Mouse (Mus musculus): ENCODE data around the gene Nectin1. TPM values are rescaled to one million over a fixed set of nuclear protein-coding genes. Genes with fewer than 3 reads are reported as not detected.

Gene Nectin1
- total RNA-seq, 1 experiment from 2014 or later, result 0.78 TPM

DNA sequence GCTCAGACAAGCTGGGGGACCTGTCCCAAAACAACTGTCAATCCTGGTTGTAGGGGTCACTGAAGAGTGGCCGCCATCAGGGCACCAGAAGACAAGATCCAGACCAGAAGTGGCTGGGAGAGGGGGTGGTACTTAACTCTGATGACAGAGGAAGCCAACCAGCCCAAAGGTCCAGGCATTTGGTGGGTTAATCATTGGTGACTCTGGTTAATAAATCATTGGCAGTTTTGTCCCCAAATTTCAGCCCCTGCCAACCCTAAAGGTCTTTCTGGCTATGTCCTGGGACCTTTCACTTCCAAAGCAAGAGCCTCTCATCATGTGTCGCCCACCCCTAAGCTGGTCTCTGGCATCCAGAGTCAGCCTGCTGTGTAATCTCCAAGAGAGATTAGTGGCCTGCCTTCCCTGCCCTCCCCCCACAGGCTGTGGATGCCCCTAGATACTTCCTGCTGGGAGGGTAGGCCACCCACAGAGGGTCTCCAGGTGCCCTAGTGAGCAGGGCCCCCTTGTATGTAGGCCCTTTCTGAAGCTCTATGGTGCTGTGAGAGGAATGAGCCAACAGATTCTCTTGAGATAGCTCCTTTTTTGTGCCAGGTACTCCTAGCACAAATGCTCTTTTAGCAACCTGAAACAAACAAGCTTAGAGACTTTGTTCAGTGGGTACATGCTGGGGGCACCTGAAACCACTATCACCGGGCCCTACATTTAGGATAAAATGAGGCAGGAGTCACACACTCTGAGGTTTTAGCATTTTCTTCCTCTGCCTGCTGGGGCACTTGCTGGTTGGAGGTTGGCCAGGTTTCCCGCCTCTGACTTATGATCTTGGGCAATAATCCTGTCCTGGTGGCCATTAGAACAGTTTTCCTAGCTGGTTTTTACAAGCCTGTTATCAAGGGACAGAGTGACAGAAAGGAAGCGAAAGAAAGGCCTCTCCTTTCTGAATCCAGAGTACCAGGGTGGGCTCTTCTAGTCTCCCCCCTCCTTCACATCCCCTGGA is 14.5 kb downstream of the Nectin1 start:
- ATAC-seq (replicated peaks; ENCODE audit: low read depth, poor library complexity, severe bottlenecking), result no peak

DNA sequence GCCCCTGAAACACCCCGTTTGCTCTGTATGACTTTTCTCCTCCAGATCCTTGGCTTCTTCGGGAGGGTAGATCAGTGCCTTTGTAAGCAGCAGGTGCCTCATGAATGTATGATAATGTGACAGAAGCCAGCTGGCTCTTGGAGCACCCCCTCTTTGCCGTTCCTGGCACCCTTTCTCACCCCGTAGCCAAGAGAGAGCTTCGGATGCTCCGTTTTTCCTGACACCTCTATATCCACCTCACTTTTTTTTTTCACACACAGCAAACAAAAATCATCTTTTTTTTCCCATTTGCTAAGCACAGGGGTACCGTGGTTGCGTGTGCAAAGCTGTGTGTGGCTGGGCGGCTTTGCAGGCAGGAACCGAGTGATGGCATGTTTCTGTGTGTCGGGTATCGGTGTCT is 16.3 kb downstream of the Nectin1 start:
- ATAC-seq (replicated peaks; ENCODE audit: low read depth, poor library complexity, severe bottlenecking), result no peak

DNA sequence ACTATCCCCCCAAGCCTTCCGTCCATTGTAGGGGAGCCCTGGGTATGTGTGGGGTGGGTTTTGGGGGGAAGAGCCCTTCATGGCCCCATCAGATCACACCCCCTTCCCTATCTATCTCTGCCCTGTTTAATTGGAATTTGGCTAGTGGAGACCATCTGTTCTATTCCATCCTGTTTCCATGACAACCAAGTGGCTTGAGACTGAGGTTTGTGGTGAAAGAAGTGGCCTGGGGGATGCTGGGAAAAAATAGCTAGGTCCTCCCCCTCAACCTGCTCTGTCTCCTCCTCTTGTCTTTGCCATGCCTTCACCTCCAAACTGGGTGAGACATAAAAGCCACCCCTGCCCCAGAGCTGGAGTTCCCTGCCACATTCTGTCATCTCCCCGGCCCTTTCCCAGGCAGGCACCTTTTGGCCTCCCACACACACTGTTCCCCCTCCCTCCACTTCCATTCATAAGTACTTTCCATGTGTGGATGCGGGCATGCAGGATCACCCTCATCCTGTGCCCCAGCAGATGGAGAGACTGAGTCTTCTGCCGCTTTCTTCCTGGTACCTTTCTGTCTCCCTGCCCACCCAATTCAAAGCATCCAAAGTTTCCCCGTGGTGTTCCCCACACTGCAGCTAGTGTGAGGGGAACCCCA is 17.5 kb downstream of the Nectin1 start:
- no peak for ATAC-seq (replicated peaks; ENCODE audit: low read depth, poor library complexity, severe bottlenecking)

DNA sequence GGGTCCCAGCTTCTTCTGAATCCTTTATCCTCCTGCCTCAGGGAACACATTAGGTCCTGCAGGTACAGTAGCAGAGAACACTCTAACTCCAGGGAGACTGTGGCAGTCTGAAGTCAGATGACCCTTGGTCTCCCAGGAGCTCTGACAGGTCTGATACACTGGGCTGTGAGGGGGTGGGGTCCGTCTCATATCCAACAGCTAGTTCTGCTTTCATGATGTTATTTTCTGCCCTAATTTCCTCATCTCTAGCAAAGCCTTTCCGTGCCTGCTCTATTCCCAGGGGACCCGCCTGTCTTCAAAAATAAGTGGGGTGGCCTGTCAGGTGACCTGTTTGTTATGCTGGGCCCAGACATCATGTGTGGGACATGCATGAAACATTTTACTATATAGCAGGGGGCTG is 18.2 kb downstream of the Nectin1 start:
- ATAC-seq (replicated peaks; ENCODE audit: low read depth, poor library complexity, severe bottlenecking), result no peak

DNA sequence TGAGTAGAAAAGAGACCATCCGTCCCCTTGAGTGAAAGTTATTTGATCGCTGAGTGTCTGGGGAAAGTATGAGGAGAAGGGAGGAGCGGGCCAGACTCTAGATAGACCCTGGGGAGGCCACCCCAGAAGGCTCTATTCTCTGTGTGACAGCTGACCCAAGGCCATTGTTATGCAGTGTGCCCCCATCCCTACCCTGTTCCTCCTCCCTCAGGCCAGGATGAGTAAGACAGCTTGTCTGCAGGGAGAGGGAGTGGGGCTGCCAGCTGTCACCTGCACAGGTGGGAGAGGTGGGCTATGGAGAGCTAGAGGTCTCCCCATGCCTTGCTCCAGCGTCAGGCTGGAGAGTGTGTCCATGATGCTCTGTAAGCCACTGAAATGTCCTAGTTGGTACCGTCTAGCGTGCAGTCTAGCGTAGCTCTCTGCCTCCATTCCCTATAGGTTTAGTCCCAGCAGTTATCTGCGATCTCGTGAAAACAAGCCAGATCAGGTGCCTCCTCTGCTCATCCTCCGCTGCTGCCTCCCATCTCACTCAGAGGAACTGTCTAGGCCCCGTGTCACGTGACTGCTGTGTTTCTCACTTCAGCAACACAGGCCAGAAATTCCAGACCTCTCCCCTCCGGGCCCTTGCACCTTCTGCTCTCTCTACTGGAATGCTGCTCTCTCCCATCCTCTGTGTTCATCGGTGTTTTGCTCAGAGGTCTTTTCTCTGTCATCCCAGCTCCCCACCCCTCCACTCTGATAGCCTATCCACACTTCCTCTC is 21.8 kb downstream of the Nectin1 start:
- ATAC-seq (replicated peaks; ENCODE audit: low read depth, poor library complexity, severe bottlenecking), result no peak

DNA sequence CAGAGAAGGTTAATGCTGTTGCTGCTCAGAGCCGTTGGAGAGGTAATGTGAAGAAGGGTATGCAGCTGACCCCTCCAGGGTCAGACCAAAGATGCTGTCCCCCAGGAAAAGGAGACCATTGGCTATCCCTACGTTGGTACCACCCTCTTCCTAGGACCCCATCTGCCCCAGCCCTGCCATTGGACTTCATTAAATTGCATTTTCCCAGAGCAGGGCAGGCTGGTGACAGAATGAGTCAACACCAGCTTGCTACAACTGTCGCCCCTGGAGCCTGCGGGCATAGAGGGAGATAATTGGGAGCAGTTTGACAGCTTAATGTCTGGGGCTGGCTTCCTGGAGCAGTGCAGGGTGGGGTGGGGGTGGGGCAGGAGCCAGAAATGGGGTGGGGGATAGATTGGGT is 25.0 kb downstream of the Nectin1 start:
- no peak for ATAC-seq (replicated peaks; ENCODE audit: low read depth, poor library complexity, severe bottlenecking)

DNA sequence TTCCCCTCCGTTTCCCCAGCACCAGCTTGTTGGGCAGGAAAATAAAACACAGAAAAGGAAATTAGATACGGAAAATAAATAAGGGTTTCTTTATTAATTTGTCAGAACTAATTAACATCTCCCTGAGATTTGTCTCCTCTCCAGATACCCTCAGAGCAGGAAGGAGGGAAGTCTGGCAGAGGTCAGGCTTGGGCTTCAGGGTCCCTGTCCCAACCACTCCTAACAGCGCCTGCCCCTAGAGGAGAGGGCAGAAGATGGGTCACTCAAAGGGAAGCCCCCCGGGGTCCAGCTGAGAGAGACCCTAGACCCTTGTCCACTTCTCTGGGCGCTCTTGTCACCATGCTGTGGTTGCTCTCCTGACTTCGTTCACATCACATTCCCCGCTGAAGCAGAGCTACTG is 25.4 kb downstream of the Nectin1 start:
- ATAC-seq (replicated peaks; ENCODE audit: low read depth, poor library complexity, severe bottlenecking), result no peak

DNA sequence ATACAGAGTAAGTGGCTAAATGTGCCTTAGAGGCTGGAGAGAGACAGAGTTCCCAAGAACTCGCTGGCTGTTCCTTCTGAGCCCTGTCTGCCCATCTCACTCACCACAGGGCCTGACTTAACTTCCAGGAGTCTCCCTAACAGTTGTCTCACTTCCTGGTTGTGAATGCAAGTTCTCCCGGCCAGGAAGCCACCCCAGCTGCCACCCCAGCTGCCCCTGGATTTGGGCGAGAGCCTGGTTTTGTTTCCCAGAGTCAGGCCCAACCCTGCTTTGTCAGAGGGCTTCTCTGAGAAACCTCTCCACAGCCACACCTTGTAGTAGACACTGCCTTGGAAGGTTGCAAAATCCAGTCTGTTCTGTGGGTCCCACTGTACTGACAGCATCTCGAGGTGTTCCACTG is 26.2 kb downstream of the Nectin1 start:
- no peak for ATAC-seq (replicated peaks; ENCODE audit: low read depth, poor library complexity, severe bottlenecking)

DNA sequence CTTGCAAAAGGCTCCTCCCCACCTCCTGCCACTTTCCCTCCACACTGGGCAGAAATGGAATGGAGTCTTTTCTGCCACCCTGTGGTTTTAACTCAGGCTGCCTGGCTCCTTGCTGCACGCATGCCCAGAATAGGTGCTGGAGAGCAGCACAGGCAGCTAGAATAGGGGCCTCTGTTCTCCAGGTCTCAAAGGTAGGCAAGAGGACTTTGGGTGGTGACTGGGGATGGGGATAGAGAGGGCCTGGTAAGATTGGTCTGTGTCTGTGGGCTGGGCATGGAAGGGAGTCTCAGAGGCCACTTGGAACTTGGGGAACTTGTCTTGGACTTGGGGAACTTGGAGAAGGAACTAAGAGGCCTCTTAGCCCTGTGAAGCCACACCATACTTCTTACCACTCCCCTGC is 27.3 kb downstream of the Nectin1 start:
- ATAC-seq (replicated peaks; ENCODE audit: low read depth, poor library complexity, severe bottlenecking), result no peak

DNA sequence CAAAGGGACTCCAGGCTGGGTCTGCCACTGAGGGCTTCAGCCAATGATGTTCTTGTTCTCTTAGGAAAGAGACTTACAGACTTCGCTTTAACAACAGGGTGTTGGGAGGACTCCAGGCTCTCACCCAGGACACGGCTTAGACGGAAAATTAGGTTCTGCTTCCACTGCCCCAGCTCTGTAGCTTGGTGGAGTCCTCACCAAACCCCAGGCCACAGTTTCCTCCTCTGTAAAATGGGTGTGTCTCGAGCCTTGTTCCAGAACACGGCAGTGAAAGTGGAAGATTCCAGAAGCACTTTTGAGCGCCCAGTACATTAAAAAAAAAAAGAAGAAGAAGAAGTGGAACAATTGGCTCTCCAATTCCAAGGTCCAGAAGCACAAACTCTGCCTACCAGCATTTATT is 28.7 kb downstream of the Nectin1 start:
- ATAC-seq (replicated peaks; ENCODE audit: low read depth, poor library complexity, severe bottlenecking), result no peak

DNA sequence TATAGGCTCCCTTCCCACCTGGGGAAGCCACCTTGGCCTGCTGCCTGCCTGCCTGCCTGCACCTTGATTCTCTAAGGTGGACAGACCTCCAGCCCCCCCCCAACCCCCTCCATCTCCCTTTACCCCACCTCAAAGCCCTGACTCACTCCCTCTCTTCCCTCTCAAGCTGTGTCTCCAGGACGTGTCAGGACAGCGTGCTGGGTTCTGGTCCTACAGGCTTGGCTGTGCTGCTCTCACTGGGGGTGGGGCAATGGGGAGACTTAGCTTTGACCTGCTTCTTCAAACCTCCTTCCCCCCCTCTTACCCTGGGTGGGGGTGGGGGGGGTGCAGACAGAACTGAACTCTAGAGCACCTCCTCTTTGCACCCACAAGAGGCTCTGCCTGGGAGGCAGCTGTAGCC is 29.7 kb downstream of the Nectin1 start:
- ATAC-seq (replicated peaks; ENCODE audit: low read depth, poor library complexity, severe bottlenecking), result no peak

DNA sequence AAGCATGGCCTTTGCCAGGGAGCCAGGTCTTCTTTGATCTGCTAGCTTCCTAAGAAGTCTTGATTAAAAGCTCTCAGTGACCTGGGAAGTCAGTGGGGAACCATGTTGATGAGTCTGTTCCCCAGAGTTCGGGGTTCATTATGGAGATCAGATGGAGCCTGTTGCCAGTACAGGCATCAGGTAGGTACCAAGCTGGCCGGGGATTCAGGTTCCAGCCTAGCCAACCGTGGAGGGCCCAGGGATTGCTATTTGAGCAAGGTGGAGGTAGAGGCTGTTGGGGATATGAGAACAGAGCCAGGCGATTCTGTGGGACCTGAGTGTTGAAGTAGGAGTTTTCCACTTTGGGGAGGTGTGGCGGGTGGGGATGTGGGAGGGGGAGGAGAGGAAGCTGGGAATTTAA is 30.6 kb downstream of the Nectin1 start:
- ATAC-seq (replicated peaks; ENCODE audit: low read depth, poor library complexity, severe bottlenecking), result no peak

DNA sequence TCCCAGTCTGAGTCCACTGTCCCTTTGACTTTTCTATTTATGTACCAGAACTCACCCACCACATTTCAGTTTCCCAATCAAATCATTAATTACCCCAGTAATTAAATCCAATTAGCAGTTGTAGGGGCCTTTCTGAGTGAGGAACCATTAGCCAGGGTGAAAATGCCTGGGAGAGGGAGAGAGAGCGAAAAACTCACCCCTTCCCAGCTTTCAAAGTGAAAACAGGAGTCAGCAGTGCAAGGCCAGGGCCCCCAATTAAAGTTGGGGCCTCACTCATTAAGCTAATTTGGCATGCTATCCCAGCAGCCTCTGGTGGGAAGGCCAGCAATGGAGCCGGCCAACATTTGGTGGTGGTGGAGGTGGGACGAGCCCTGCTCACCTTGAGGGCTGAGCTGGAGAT is 32.4 kb downstream of the Nectin1 start:
- ATAC-seq (replicated peaks; ENCODE audit: low read depth, poor library complexity, severe bottlenecking), result no peak

DNA sequence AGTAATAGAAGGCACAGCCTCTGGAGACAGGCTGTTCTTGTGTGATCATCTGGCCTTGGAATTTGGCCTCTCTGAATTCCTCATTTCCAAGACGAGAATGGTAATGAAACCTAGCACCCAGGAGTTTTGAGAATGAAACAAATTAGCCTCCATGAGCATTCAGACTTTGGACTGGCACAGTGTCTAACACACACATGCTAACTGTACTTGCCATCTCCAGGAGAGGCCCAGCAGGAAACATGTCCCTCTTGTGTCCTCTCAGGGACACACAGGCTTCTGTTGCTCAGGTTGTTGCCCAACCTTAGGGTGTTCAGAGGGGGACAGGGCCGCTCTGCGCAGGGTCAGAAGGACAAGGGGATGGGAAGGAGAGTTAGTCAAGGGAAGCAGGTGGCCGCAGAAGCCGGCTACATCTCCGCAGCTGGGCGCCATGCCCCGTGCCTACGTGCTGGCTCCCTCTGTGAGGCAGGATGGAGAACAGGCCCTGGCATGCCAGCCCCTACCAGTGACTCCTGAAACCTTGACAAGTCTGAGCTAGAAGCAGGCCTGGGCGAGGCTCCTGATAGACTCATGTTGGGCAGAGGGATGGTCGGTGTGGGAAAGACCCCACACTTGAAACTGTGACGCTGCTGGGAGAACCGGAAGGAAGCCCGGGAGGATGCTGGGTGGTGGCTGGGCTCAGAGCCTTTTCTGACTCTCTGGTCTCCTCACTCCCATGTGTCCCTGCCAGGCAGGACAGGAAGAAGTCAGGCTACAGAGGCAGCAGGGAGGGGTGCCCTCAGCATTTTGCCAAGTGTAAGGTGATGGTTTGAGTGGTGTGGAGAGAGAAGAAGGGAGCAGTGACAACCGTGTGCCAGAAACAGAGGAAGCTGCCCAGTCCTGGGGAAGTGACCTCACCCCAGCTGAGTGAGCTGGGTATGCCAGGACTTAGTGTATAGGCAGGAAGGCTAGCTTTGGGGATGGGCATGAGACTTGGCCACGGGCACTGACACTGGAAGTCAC is 33.9 kb downstream of the Nectin1 start:
- ATAC-seq (replicated peaks; ENCODE audit: low read depth, poor library complexity, severe bottlenecking), result no peak

DNA sequence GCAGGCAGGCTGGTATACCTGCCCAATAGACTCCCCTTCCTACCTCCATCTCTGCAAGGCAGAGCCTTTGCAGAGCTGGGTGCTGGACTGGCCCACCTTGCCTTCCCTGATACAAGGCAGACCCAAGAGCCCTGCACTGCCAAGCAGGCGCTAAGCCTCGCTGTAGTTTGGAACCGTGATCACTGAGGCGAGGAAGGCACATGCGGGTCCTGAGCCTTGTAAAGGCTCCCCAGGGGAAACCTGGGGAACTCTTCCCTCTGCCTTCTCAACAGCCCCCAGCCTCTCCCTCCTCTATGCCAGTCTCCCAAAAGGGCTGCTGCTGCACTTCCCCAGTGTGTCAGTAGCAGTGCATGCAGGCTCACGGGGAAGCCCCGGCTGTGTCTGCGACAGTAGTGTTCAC is 37.1 kb downstream of the Nectin1 start:
- no peak for ATAC-seq (replicated peaks; ENCODE audit: low read depth, poor library complexity, severe bottlenecking)

DNA sequence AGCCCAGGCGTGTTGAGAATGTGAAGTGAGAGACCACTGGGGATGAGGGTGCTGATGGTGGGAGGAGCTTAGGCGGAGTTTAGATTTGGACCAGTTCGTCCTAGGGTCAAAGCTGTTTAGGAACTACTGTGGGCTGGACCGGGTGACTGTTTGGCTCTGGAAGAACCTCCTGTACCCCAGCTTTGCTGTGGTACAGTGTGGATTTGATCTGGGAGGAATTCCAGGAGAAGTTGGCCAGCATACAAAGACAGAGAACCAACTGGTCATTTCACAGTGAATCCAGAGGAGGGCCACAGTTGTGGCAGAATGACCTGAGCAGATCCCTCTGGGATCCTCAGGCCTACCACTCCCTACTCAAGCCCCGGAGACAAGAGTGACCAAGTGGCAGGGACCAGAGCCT is 38.6 kb downstream of the Nectin1 start:
- no peak for ATAC-seq (replicated peaks; ENCODE audit: low read depth, poor library complexity, severe bottlenecking)

DNA sequence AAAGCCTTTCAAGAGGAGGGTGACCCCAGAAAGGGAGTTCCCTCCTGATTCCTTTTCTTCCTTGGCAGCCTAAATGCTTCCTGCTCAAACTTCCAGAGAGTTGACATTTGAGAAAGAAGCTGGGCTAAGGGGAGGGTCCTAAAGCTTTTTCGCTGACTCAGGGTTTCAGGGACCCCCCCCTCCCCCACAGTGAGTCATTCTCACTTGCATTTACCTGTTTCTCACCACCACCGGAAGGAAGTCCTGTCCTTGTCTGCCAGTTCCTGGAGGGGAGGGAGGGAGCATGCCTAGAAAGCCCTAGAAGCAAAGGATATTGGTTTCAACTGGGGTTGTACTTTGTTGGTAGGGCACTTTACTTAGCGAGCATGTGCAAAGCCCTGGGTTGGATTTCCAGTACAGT is 40.2 kb downstream of the Nectin1 start:
- ATAC-seq (replicated peaks; ENCODE audit: low read depth, poor library complexity, severe bottlenecking), result no peak

DNA sequence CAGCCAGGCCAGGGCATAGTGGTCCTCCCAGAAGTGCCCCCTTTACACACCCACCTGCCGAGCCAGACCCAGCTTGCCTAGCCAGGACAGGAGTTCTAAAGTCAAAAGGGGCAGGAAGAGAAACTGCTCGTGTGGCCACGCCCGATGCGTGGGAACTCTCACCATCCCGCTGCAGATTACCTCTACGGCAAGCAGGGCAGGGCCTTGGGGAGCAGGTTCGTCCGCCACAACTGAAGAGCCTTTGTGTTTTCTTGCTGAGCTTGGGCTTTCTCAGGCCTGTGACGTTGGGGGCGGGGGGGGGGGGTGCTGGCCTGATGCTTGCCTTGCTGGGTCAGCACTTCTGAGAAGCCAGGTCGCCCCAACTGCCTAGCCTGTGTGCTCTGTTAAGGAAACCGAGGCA is 41.1 kb downstream of the Nectin1 start:
- ATAC-seq (replicated peaks; ENCODE audit: low read depth, poor library complexity, severe bottlenecking), result no peak

DNA sequence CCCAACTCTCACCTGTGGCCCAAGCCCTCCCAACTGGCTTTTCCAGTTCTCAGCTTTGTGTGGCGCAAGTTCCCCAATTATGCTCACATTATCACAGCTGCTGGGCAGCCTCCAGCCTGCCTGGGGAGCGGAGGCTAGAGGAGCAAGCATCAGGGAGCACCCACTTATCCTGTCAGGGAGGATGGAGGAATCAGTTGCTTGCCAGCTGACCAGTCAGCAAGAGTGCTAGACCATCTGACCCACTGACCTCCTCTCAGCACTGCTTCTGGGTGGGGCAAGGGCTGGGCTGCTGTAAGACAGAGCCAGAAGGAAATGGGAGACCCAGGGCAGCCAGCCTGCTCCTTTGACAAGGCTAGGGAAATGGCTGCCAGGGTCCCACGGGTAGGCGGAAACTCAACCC is 43.8 kb downstream of the Nectin1 start:
- no peak for ATAC-seq (replicated peaks; ENCODE audit: low read depth, poor library complexity, severe bottlenecking)

DNA sequence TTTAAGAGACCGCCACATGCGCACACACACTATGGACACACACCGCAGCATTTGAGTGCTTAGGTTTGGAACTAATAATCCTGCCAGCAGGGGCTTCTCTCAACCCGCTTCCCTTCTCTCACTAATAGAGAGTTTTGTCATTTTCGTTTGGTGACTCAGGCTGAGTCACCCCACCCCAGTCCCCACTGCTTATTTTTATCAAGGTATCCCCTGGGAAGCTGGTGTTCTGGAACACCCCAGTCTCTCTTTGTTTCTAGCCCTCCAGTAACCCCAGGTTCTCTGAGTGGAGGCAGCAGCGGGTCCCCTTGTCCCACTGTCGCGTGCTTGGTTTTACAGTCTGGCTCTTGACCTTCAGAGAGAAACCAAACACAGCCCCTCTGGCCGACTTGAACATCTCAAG is 48.9 kb downstream of the Nectin1 start:
- no peak for ATAC-seq (replicated peaks; ENCODE audit: low read depth, poor library complexity, severe bottlenecking)

All from common myeloid progenitor, adult 5-6 weeks (primary cell).